Mouse (Mus musculus): Measurements from ENCODE around the gene Ssr2. TPM values are rescaled to one million over a fixed set of nuclear protein-coding genes. Genes with fewer than 3 reads are reported as not detected.
A peak's percentile ranks its signal among the peaks of the same experiment; 100 is the strongest.

Ssr2 gene
- polyA plus RNA-seq, 1 experiment, result 206 TPM

DNA sequence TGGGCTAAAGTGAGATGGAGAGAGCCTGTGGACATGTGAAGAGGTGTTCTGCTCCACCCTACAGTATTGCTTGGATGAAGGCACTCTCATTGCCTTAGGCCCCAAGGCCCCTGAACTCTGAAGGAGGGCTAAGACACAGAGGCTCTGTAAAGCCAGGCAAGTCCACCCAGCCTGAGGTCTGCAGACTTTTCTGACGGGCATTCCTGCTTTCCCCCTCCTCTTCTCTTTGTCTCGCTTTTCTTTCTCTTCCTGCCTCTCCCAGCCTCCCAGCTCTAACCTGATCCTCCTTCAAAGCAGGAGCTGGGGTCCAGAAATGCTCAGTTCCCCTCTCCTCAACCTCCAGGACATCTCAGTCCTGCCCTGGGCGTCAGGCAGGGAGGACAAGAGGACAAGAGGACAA is 40.7 kb upstream of the Ssr2 start:
- H3K4me1 ChIP-seq (replicated peaks; ENCODE audit: control insufficient read depth, insufficient read depth, low read length), result peaks cover 18% of the 10 kb centered on the region
- WGBS, result 90% methylated on average over 3 of the region's 3 CpGs
- H3K27me3 ChIP-seq (ENCODE audit: control insufficient read depth, insufficient read depth, low read length), result no peaks in the 10 kb centered on the region
- DNase-seq, result no peak
- H3K36me3 ChIP-seq (ENCODE audit: control insufficient read depth, insufficient read depth, low read length), result peaks cover 13% of the 10 kb centered on the region
- H3K27ac ChIP-seq (ENCODE audit: control insufficient read depth, insufficient read depth, low read length), result no peak overlapping the region
- TF ChIP-seq POLR2A (IDR thresholded peaks at IDR 0.05; ENCODE audit: control insufficient read depth, extremely low read depth, insufficient read depth, low read length, poor library complexity), result no peak
- no peak for TF ChIP-seq CTCF (IDR thresholded peaks at IDR 0.05; ENCODE audit: borderline replicate concordance, control insufficient read depth, extremely low read depth, insufficient read depth, low read length, poor library complexity)
- H3K4me3 ChIP-seq (ENCODE audit: control insufficient read depth, insufficient read depth, low read length), result no peak overlapping the region

DNA sequence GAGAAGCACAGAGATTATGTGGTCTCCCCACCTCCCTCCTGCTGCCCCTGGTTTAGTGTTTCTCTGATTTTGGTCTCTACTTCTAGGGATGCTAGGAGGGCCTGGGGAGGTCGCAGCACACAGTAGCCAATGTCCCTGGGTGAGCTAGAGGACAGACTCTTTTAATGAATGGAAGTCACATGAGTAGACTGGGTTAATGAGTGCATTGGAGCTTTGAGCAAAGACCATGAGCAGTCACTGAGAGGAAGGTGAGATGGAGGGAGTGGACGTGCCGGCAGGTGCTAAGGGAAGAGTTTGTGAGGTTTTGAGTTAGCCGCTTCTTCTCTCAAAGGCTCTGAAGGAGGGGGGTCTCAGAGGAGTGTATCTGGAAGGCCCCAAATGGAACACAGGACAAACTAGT is 40.1 kb upstream of the Ssr2 start:
- no peak for TF ChIP-seq POLR2A (IDR thresholded peaks at IDR 0.05; ENCODE audit: control insufficient read depth, extremely low read depth, insufficient read depth, low read length, poor library complexity)
- no peak for TF ChIP-seq CTCF (IDR thresholded peaks at IDR 0.05; ENCODE audit: borderline replicate concordance, control insufficient read depth, extremely low read depth, insufficient read depth, low read length, poor library complexity)
- WGBS, result 98% methylated on average over 4 of the region's 4 CpGs
- Histone ChIP-seq H3K27me3 (ENCODE audit: control insufficient read depth, insufficient read depth, low read length) (no peaks in the 10 kb centered on the region), H3K27ac (ENCODE audit: control insufficient read depth, insufficient read depth, low read length) (no peak overlapping the region), H3K36me3 (ENCODE audit: control insufficient read depth, insufficient read depth, low read length) (peaks cover 13% of the 10 kb centered on the region), H3K4me3 (ENCODE audit: control insufficient read depth, insufficient read depth, low read length) (no peak overlapping the region), H3K4me1 (replicated peaks; ENCODE audit: control insufficient read depth, insufficient read depth, low read length) (peaks cover 17% of the 10 kb centered on the region)
- DNase-seq, result no peak

- WGBS, result 87% methylated on average over 64 of the region's 64 CpGs
- no peaks in the 10 kb centered on the region for H3K27me3 ChIP-seq (ENCODE audit: control insufficient read depth, insufficient read depth, low read length)
- peak overlapping the region; percentile 10; the same call in 1 of the 2 replicates for H3K4me3 ChIP-seq (ENCODE audit: control insufficient read depth, insufficient read depth, low read length)
- H3K4me1 ChIP-seq (replicated peaks; ENCODE audit: control insufficient read depth, insufficient read depth, low read length), result peaks cover 20% of the 10 kb centered on the region
- TF ChIP-seq POLR2A (IDR thresholded peaks at IDR 0.05; ENCODE audit: control insufficient read depth, extremely low read depth, insufficient read depth, low read length, poor library complexity) (no peak), CTCF (IDR thresholded peaks at IDR 0.05; ENCODE audit: borderline replicate concordance, control insufficient read depth, extremely low read depth, insufficient read depth, low read length, poor library complexity) (no peak)
- DNase-seq, result no peak
- H3K27ac ChIP-seq (ENCODE audit: control insufficient read depth, insufficient read depth, low read length), result no peak overlapping the region
- peaks cover 13% of the 10 kb centered on the region for H3K36me3 ChIP-seq (ENCODE audit: control insufficient read depth, insufficient read depth, low read length)
Measured at GRCm38 (mm10) chr3:88536103-88536930, 39.4 kb upstream of the Ssr2 start.

DNA sequence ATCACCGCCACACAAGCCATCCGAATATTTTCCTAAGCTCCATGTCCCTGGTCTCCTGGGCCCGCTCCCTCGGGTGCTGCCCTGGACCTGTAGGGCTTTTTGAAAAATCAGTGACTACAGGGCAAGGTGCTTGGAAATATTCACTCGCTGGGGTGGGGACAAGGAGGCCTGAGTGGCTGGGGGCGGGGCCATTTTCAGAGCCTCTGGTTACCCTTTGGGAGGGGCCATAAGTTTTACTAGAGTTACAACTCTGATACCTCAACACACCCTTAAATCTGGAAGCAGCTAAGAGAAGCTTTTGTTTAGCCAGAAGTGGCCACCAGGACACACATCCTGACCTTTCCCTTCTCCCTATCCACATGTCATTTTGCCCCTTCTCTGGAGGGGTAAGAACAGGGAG is 38.5 kb upstream of the Ssr2 start:
- H3K27ac ChIP-seq (ENCODE audit: control insufficient read depth, insufficient read depth, low read length), result no peak overlapping the region
- no peak overlapping the region for H3K4me3 ChIP-seq (ENCODE audit: control insufficient read depth, insufficient read depth, low read length)
- H3K4me1 ChIP-seq (replicated peaks; ENCODE audit: control insufficient read depth, insufficient read depth, low read length), result peaks cover 20% of the 10 kb centered on the region
- H3K27me3 ChIP-seq (ENCODE audit: control insufficient read depth, insufficient read depth, low read length), result no peaks in the 10 kb centered on the region
- no peak for TF ChIP-seq CTCF (IDR thresholded peaks at IDR 0.05; ENCODE audit: borderline replicate concordance, control insufficient read depth, extremely low read depth, insufficient read depth, low read length, poor library complexity)
- TF ChIP-seq POLR2A (IDR thresholded peaks at IDR 0.05; ENCODE audit: control insufficient read depth, extremely low read depth, insufficient read depth, low read length, poor library complexity), result no peak
- no peak for DNase-seq
- H3K36me3 ChIP-seq (ENCODE audit: control insufficient read depth, insufficient read depth, low read length), result peaks cover 13% of the 10 kb centered on the region
- WGBS, result 96% methylated on average over 6 of the region's 6 CpGs

- no peak overlapping the region for H3K4me3 ChIP-seq (ENCODE audit: control insufficient read depth, insufficient read depth, low read length)
- no peak overlapping the region for H3K27ac ChIP-seq (ENCODE audit: control insufficient read depth, insufficient read depth, low read length)
- TF ChIP-seq CTCF (IDR thresholded peaks at IDR 0.05; ENCODE audit: borderline replicate concordance, control insufficient read depth, extremely low read depth, insufficient read depth, low read length, poor library complexity) (no peak), POLR2A (IDR thresholded peaks at IDR 0.05; ENCODE audit: control insufficient read depth, extremely low read depth, insufficient read depth, low read length, poor library complexity) (no peak)
- peaks cover 11% of the 10 kb centered on the region for H3K4me1 ChIP-seq (replicated peaks; ENCODE audit: control insufficient read depth, insufficient read depth, low read length)
- WGBS, result 94% methylated on average over 9 of the region's 9 CpGs
- peaks cover 13% of the 10 kb centered on the region for H3K36me3 ChIP-seq (ENCODE audit: control insufficient read depth, insufficient read depth, low read length)
- no peak for DNase-seq
- H3K27me3 ChIP-seq (ENCODE audit: control insufficient read depth, insufficient read depth, low read length), result no peaks in the 10 kb centered on the region
Measured at GRCm38 (mm10) chr3:88538271-88539145, 37.2 kb upstream of the Ssr2 start.

DNA sequence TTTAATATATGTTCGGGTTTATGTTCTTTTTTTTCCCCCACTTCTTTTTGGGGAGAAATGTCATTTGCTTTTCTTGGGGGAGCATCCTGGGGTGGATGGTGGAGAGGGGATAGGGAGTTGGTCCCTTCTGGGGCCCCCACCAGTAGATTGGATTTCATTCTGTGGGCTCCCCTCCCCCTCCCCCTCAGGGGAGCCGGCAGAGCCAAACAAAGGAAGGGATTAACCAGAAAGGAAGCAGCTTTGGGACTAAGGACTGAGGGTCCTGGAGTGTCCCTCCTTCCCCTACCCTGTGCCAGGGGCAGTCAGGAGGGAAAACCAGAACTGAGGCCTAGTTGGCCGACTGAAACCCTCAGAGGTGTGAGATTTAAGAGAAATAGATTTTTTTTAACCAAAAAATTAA is 36.3 kb upstream of the Ssr2 start:
- no peaks in the 10 kb centered on the region for H3K27me3 ChIP-seq (ENCODE audit: control insufficient read depth, insufficient read depth, low read length)
- 78% methylated on average over 3 of the region's 3 CpGs for WGBS
- TF ChIP-seq POLR2A (IDR thresholded peaks at IDR 0.05; ENCODE audit: control insufficient read depth, extremely low read depth, insufficient read depth, low read length, poor library complexity) (no peak), CTCF (IDR thresholded peaks at IDR 0.05; ENCODE audit: borderline replicate concordance, control insufficient read depth, extremely low read depth, insufficient read depth, low read length, poor library complexity) (no peak)
- peaks cover 9% of the 10 kb centered on the region for H3K4me1 ChIP-seq (replicated peaks; ENCODE audit: control insufficient read depth, insufficient read depth, low read length)
- no peak for DNase-seq
- H3K36me3 ChIP-seq (ENCODE audit: control insufficient read depth, insufficient read depth, low read length), result peaks cover 13% of the 10 kb centered on the region
- H3K27ac ChIP-seq (ENCODE audit: control insufficient read depth, insufficient read depth, low read length), result no peak overlapping the region
- no peak overlapping the region for H3K4me3 ChIP-seq (ENCODE audit: control insufficient read depth, insufficient read depth, low read length)

Measured in thymus, adult 2 months (tissue).